Comparison of ENCODE assay signal across 20 mouse cellular contexts in genomic region chr6:50618273-50618672, GRCm38 (mm10). TPM values are rescaled to one million over a fixed set of nuclear protein-coding genes. Genes with fewer than 3 reads are reported as not detected.
A peak's percentile ranks its signal among the peaks of the same experiment; 100 is the strongest.
DNase-seq lines count a peak whose midpoint lies in the region; ATAC-seq and TF ChIP-seq lines count a peak whose summit lies in the region.
"Not testable (repeated sequence)": the region's sequence is repeated elsewhere in the genome, so short reads cannot be mapped to it uniquely, and the experiment has no call there.
"Had no signal": no experiment of that assay in that cellular context is flagged by ENCODE, and none has a peak within 500 bp of the region (broad histone marks: within the 10 kb centered on the region; RNA-seq: fewer than 3 reads in every experiment).

No protein-coding gene starts in this region.

- H3K9ac ChIP-seq in hindbrain, postnatal 0 days (replicated peaks; ENCODE audit: low read length); liver, embryonic 14.5 days (replicated peaks): not testable (repeated sequence)

- H3K4me2 ChIP-seq in hindbrain, postnatal 0 days (ENCODE audit: low read depth, low read length); liver, embryonic 14.5 days (ENCODE audit: low read depth): not testable (repeated sequence)

- H3K36me3 ChIP-seq in hindbrain, postnatal 0 days (ENCODE audit: insufficient read depth, low read length); liver, embryonic 14.5 days (replicated peaks; ENCODE audit: control insufficient read depth, insufficient read depth, low read depth): not testable (repeated sequence)

- peak; percentile 56 for ATAC-seq in granulocyte monocyte progenitor cell, adult 5-6 weeks (replicated peaks; ENCODE audit: poor library complexity, severe bottlenecking)
- ATAC-seq in hindbrain, postnatal 0 days; liver, embryonic 14.5 days (ENCODE audit: insufficient read depth): not testable (repeated sequence)
- peak; percentile 54; the same call in 1 of the 2 replicates for ATAC-seq in megakaryocyte, adult 5-6 weeks (ENCODE audit: poor library complexity, severe bottlenecking)

- H3K4me1 ChIP-seq in hindbrain, postnatal 0 days (ENCODE audit: insufficient read depth, low read length); liver, embryonic 14.5 days (replicated peaks; ENCODE audit: control insufficient read depth in 2 of 2, insufficient read depth in 2 of 2, low read length in 1 of 2): not testable (repeated sequence)

- not testable (repeated sequence) for TF ChIP-seq POLR2A in brain, embryonic 14.5 days (IDR thresholded peaks at IDR 0.05; ENCODE audit: borderline replicate concordance, extremely low read depth, insufficient read depth, insufficient read length, poor library complexity, severe bottlenecking)

- peak; percentile 4; the same call in 1 of the 2 replicates for TF ChIP-seq CTCF in brain, embryonic 14.5 days (IDR thresholded peaks at IDR 0.05; ENCODE audit: borderline replicate concordance, extremely low read depth, insufficient read depth, insufficient read length)
- TF ChIP-seq CTCF in hindbrain, postnatal 0 days (IDR thresholded peaks at IDR 0.05; ENCODE audit: low read depth): peak; percentile 45
- TF ChIP-seq CTCF in liver, embryonic 14.5 days (IDR thresholded peaks at IDR 0.05; ENCODE audit: low read depth): peak; percentile 29; the same call in 1 of the 2 replicates

- peak; percentile 21 for DNase-seq in A20 (ENCODE audit: low read depth, low spot score)
- not testable (repeated sequence) for DNase-seq in brain, embryonic 14.5 days (ENCODE audit: low read depth); hindbrain, postnatal 0 days (ENCODE audit: low spot score); liver, embryonic 14.5 days (ENCODE audit: low read depth in 3 of 3, low spot score in 3 of 3)
- DNase-seq in retina, embryonic 14.5 days (ENCODE audit: low spot score): peak; percentile 33

- TF ChIP-seq EP300 in liver, embryonic 14.5 days (IDR thresholded peaks at IDR 0.05; ENCODE audit: low read depth): not testable (repeated sequence)

- H3K27me3 ChIP-seq in hindbrain, postnatal 0 days (ENCODE audit: insufficient read depth, low read length); liver, embryonic 14.5 days (ENCODE audit: control insufficient read depth, insufficient read depth, low read length): not testable (repeated sequence)

- 94% methylated on average over 1 of the region's 1 CpGs for WGBS in hindbrain, postnatal 0 days
- WGBS in liver, embryonic 14.5 days (ENCODE audit: insufficient replicate concordance): 42% methylated on average over 1 of the region's 1 CpGs

- not testable (repeated sequence) for H3K27ac ChIP-seq in hindbrain, postnatal 0 days; liver, embryonic 14.5 days

- not testable (repeated sequence) for H3K4me3 ChIP-seq in hindbrain, postnatal 0 days (ENCODE audit: low read length); liver, embryonic 14.5 days (ENCODE audit: insufficient read depth in 1 of 2, low read depth in 2 of 2, low read length in 2 of 2)

- H3K9me3 ChIP-seq in hindbrain, postnatal 0 days (ENCODE audit: low read length); liver, embryonic 14.5 days (ENCODE audit: control insufficient read depth, low read length): not testable (repeated sequence)

RNA-seq across cellular contexts. Expression of gene 4921507P07Rik, which starts 21.8 kb away (rescaled TPM):
- polyA plus RNA-seq in brain, embryonic 14.5 days (2012; rRNA removed): 2.1 and 3.2 TPM in 2 replicates
- total RNA-seq in granulocyte monocyte progenitor cell, adult 5-6 weeks (2014; fragmentation: Nextera tagmentation): 1.6 and 4.6 TPM in 2 replicates
- total RNA-seq in granulocyte monocyte progenitor cell, adult 5-6 weeks (2017): 1.1 and 2.1 TPM in 2 replicates
- total RNA-seq in hindbrain, postnatal 0 days (2014; rRNA removed): 2.0 and 3.1 TPM in 2 replicates
- 2.6 and 3.4 TPM in 2 replicates for polyA plus RNA-seq in hindbrain, postnatal 0 days (2015; fragmentation: Nextera tagmentation; extraction: Ambion mirVana)
- 0.11 and 0.31 TPM in 2 replicates for polyA plus RNA-seq in liver, embryonic 14.5 days (2012; rRNA removed)
- polyA plus RNA-seq in liver, embryonic 14.5 days (2014; fragmentation: Nextera tagmentation; extraction: Ambion mirVana): 0.29 and 0.39 TPM in 2 replicates
- total RNA-seq in megakaryocyte, adult 5-6 weeks (2015): 1.4 and 2.1 TPM in 2 replicates
- total RNA-seq in megakaryocyte, adult 5-6 weeks (2017): 0.33 and 0.81 TPM in 2 replicates
- total RNA-seq: CH12.LX had no signal
- polyA plus RNA-seq: C2C12 had no signal

RNA-seq across cellular contexts. Expression of gene Npvf, which starts 36.0 kb away (rescaled TPM):
- polyA plus RNA-seq in brain, embryonic 14.5 days (2012; rRNA removed): 0.22 and 0.39 TPM in 2 replicates
- not detected in 2 replicates for total RNA-seq in granulocyte monocyte progenitor cell, adult 5-6 weeks (2014; fragmentation: Nextera tagmentation)
- not detected in 2 replicates for total RNA-seq in granulocyte monocyte progenitor cell, adult 5-6 weeks (2017)
- total RNA-seq in hindbrain, postnatal 0 days (2014; rRNA removed): not detected in 2 replicates
- polyA plus RNA-seq in hindbrain, postnatal 0 days (2015; fragmentation: Nextera tagmentation; extraction: Ambion mirVana): 0.23 TPM in 1 of 2 replicates, not detected in the other
- not detected in 2 replicates for polyA plus RNA-seq in liver, embryonic 14.5 days (2012; rRNA removed)
- not detected in 2 replicates for polyA plus RNA-seq in liver, embryonic 14.5 days (2014; fragmentation: Nextera tagmentation; extraction: Ambion mirVana)
- total RNA-seq in megakaryocyte, adult 5-6 weeks (2015): not detected in 2 replicates
- total RNA-seq in megakaryocyte, adult 5-6 weeks (2017): not detected in 2 replicates
- total RNA-seq: adrenal gland, adult 8-10 months; adrenal gland, postnatal 36 days; CH12.LX; gastrocnemius, postnatal 14 days; heart, postnatal 10 days had no signal
- polyA plus RNA-seq: C2C12; cortical plate, adult 2 months; embryonic facial prominence, embryonic 12.5 days; forebrain, embryonic 11.5 days; gonadal fat pad, adult 2 months; heart, embryonic 13.5 days; hindbrain, embryonic 13.5 days; intestine, embryonic 15.5 days had no signal

RNA-seq across cellular contexts. Expression of gene Cycs, which starts 51.9 kb away (rescaled TPM):
- polyA plus RNA-seq in brain, embryonic 14.5 days (2012; rRNA removed): 41.3 and 42.7 TPM in 2 replicates
- 107 and 124 TPM in 2 replicates for total RNA-seq in granulocyte monocyte progenitor cell, adult 5-6 weeks (2014; fragmentation: Nextera tagmentation)
- total RNA-seq in granulocyte monocyte progenitor cell, adult 5-6 weeks (2017): 136 and 163 TPM in 2 replicates
- 24.5 and 25.6 TPM in 2 replicates for total RNA-seq in hindbrain, postnatal 0 days (2014; rRNA removed)
- 94.0 TPM in 2 replicates for polyA plus RNA-seq in hindbrain, postnatal 0 days (2015; fragmentation: Nextera tagmentation; extraction: Ambion mirVana)
- polyA plus RNA-seq in liver, embryonic 14.5 days (2012; rRNA removed): 8.9 and 21.6 TPM in 2 replicates
- 41.8 and 44.9 TPM in 2 replicates for polyA plus RNA-seq in liver, embryonic 14.5 days (2014; fragmentation: Nextera tagmentation; extraction: Ambion mirVana)
- 85.5 and 98.8 TPM in 2 replicates for total RNA-seq in megakaryocyte, adult 5-6 weeks (2015)
- total RNA-seq in megakaryocyte, adult 5-6 weeks (2017): 91.9 and 104 TPM in 2 replicates
